Mouse (Mus musculus) T-helper 1 cell (primary cell): Measurements from ENCODE around the gene Surf1.

ENCODE experiments used
- in situ Hi-C: fragments of 300-600 bp; cut with MboI, MseI; formaldehyde crosslinking; loops from one replicate; pipeline ENCODE4 v1.15.1; 2025; ENCODE audit warnings: high pct_unique_total_duplicates

Surf1 gene

GRCm38 (mm10) chr2:26901834-26902400 lies 14.4 kb downstream of the Surf1 start:
- in situ Hi-C loops = loop anchor here (5.0 kb wide), 2 partner anchors 410 to 455 kb away; partner anchors contain the start of gene Sec16a

- in situ Hi-C loops = loop anchor here (5.0 kb wide), 2 partner anchors 408 to 453 kb away; partner anchors contain the start of gene Sec16a
Measured at GRCm38 (mm10) chr2:26900731-26901130, 15.6 kb downstream of the Surf1 start.

GRCm38 (mm10) chr2:26895898-26896297 lies 20.4 kb downstream of the Surf1 start:
- in situ Hi-C loops = no loop called here

GRCm38 (mm10) chr2:26886170-26886569 lies 30.2 kb downstream of the Surf1 start:
- in situ Hi-C loops = loop anchor here (10.0 kb wide), 1 partner anchor 779 kb away; no protein-coding TSS in a partner anchor

GRCm38 (mm10) chr2:26885541-26885940 lies 30.8 kb downstream of the Surf1 start:
- in situ Hi-C loops = loop anchor here (10.0 kb wide), 1 partner anchor 779 kb away; no protein-coding TSS in a partner anchor

GRCm38 (mm10) chr2:26878571-26878970 lies 37.8 kb downstream of the Surf1 start:
- in situ Hi-C loops = no loop called here

- in situ Hi-C loops = no loop called here
Measured at GRCm38 (mm10) chr2:26870666-26871065, 45.7 kb downstream of the Surf1 start.

- in situ Hi-C loops = no loop called here
Measured at GRCm38 (mm10) chr2:26864879-26865278, 51.5 kb downstream of the Surf1 start, which contains the start of gene Abo. Gene Abo, minus strand, starts transcription at chr2:26864979.
